Mouse (Mus musculus) embryonic fibroblast, embryonic 13.5 days (primary cell): Measurements from ENCODE around the gene Tpd52l1.

Source experiments
- CTCF ChIP-seq: IDR thresholded peaks from 2 replicates; pipeline ENCODE4 v1.5.1; 2011; ENCODE audit warnings: mild to moderate bottlenecking, control low read depth, low read length, moderate library complexity, borderline replicate concordance; ENCODE audit not compliant: insufficient read depth
- POLR2A ChIP-seq: IDR thresholded peaks from 2 replicates; pipeline ENCODE4 v1.6.1; 2011; ENCODE audit warnings: low read depth, mild to moderate bottlenecking, control low read depth, low read length, moderate library complexity

DNA sequence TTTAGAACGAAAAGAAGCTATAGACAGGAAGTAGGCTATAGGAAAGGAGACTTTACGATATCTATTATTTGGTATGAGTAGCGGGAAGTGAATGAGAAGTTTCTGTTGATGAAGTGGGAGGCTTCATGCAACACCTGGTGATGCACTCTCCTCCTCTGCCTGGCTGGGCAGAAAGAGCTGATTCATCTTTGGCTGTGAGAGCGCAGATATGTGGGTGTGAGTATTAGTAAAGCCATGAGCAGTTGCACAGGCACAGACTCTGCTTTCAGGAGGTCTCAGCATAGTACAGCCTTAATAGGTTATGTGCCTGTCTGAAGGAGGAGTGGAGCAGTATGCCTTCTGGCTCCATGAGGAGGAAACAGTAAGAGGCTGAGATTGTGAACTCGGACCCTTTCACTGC is 109.3 kb downstream of the Tpd52l1 start:
- no peak for TF ChIP-seq POLR2A
- no peak for TF ChIP-seq CTCF
